Mouse (Mus musculus) forebrain, embryonic 15.5 days (tissue): Measurements from ENCODE around the gene S100a7a. TPM values are rescaled to one million over a fixed set of nuclear protein-coding genes. Genes with fewer than 3 reads are reported as not detected.

Experiments
- ATAC-seq: fragments of 200-750 bp; cut with Nextera tagmentation; replicated peaks from 2 replicates; pipeline ENCODE4 v1.8.0; 2017; ENCODE audit warnings: mild to moderate bottlenecking, moderate TSS enrichment, moderate library complexity
- H3K27ac ChIP-seq: fragments of 300-500 bp; sonication (generic); replicated peaks from 2 replicates; pipeline ENCODE4 v1.5.1; 2015; ENCODE audit warnings: mild to moderate bottlenecking, inconsistent platforms
- H3K27me3 ChIP-seq: fragments of 300-500 bp; sonication (generic); 2 replicates; pipeline ENCODE4 v1.6.1; 2015; ENCODE audit warnings: inconsistent platforms
- H3K36me3 ChIP-seq: fragments of 300-500 bp; sonication (generic); 2 replicates; pipeline ENCODE4 v1.6.1; 2015; ENCODE audit warnings: mild to moderate bottlenecking, inconsistent platforms
- H3K4me1 ChIP-seq: fragments of 300-500 bp; sonication (generic); 2 replicates; pipeline ENCODE4 v1.6.1; 2015; ENCODE audit warnings: inconsistent platforms
- H3K4me2 ChIP-seq: fragments of 300-500 bp; sonication (generic); replicated peaks from 2 replicates; pipeline ENCODE4 v1.6.1; 2015; ENCODE audit warnings: mild to moderate bottlenecking, inconsistent platforms
- H3K4me3 ChIP-seq: fragments of 300-500 bp; sonication (generic); 2 replicates; pipeline ENCODE4 v1.5.1; 2015; ENCODE audit warnings: mild to moderate bottlenecking, inconsistent platforms
- H3K9ac ChIP-seq: fragments of 300-500 bp; sonication (generic); replicated peaks from 2 replicates; pipeline ENCODE4 v1.6.1; 2015; ENCODE audit warnings: mild to moderate bottlenecking, inconsistent platforms
- H3K9me3 ChIP-seq: fragments of 300-500 bp; sonication (generic); 2 replicates; pipeline ENCODE4 v1.6.1; 2016; ENCODE audit warnings: inconsistent platforms
- WGBS: fragments of 180-500 bp; shearing (Covaris S2); methylation state at CpG from one replicate; pipeline ENCODE4 v1.1.7; 2015; ENCODE audit warnings: mixed read lengths; 5-methylcytosine and 5-hydroxymethylcytosine counted together
- polyA plus RNA-seq: library from polyadenylated mRNA; unstranded; fragments of >200 nt; fragmentation: Nextera tagmentation; extraction: Ambion mirVana; gene quantifications from 2 replicates; pipeline ENCODE4 v1.2.1, GENCODE M21; 2015

S100a7a gene
- polyA plus RNA-seq, 1 experiment from 2014 or later = not detected

DNA sequence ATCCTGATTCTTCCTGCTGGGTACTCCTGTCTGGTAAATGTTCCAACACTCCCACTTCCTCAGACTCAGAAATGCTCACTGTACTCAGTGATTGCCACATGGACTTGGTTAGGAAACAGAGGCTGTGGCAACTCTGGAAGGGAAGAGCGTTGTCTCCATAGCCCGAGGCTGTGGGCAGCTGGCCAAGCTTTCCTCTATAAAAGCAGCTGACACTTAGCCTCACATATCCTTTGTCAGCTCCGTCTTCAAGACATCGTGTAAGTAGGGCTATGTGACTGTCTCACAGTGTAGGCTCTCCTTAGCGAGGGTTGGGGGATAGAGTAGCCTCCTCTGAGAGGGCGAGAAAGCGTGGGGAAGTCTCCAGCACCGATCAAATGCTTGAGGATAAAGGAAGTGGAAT, 15.0 kb downstream of the S100a7a start, which contains the start of gene S100a8:
S100a8 (plus strand) TSS at position 133 of the 400 bp plus-strand sequence.
- Histone ChIP-seq H3K9ac (no peak within 1 kb of the TSS), H3K9me3 (no peaks in the 10 kb centered on the region), H3K36me3 (no peaks in the 10 kb centered on the region), H3K4me1 (no peaks in the 10 kb centered on the region), H3K4me2 (no peak within 1 kb of the TSS), H3K27me3 (no peaks in the 10 kb centered on the region), H3K4me3 (no peak within 1 kb of the TSS), H3K27ac (no peak within 1 kb of the TSS)
- WGBS = 45% methylated on average over 8 of the region's 8 CpGs
- ATAC-seq = no peak

DNA sequence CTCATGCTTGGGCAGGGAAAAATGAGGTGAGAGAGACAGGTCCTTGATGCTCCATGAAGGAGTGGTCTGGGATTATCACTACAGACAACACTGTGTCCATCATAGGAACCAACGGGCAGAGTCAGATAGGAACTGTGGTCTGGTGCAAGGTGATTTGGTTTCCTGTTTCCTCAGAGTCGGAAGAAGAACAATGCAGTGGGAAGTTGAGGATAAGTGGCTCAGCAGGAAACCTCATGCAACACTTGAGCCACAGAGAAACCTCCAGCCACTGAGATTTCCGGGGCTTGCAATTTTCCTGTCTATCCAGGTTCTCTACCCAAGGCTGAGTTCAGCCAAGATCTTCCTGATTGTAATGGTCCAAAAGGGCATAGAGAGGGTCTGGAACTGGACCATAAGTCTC, 24.8 kb downstream of the S100a7a start:
- WGBS = 67% methylated on average over 3 of the region's 3 CpGs
- no peak for ATAC-seq
- H3K4me1 ChIP-seq = no peaks in the 10 kb centered on the region
- H3K4me2 ChIP-seq = no peak overlapping the region
- no peak overlapping the region for H3K27ac ChIP-seq
- no peaks in the 10 kb centered on the region for H3K9me3 ChIP-seq
- no peaks in the 10 kb centered on the region for H3K36me3 ChIP-seq
- H3K9ac ChIP-seq = no peak overlapping the region
- H3K4me3 ChIP-seq = no peak overlapping the region
- no peaks in the 10 kb centered on the region for H3K27me3 ChIP-seq

GRCm38 (mm10) chr3:90683929-90684328, 30.1 kb downstream of the S100a7a start:
- no peaks in the 10 kb centered on the region for H3K36me3 ChIP-seq
- H3K4me1 ChIP-seq = no peaks in the 10 kb centered on the region
- H3K27me3 ChIP-seq = no peaks in the 10 kb centered on the region
- 90% methylated on average over 3 of the region's 3 CpGs for WGBS
- no peak overlapping the region for H3K4me2 ChIP-seq
- no peak overlapping the region for H3K4me3 ChIP-seq
- H3K27ac ChIP-seq = no peak overlapping the region
- no peak for ATAC-seq
- no peak overlapping the region for H3K9ac ChIP-seq
- H3K9me3 ChIP-seq = no peaks in the 10 kb centered on the region

GRCm38 (mm10) chr3:90686835-90687234, 33.0 kb downstream of the S100a7a start:
- ATAC-seq = no peak
- H3K9ac ChIP-seq = no peak overlapping the region
- no peak overlapping the region for H3K4me2 ChIP-seq
- no peak overlapping the region for H3K27ac ChIP-seq
- H3K9me3 ChIP-seq = no peaks in the 10 kb centered on the region
- no peaks in the 10 kb centered on the region for H3K36me3 ChIP-seq
- H3K4me3 ChIP-seq = no peak overlapping the region
- no peaks in the 10 kb centered on the region for H3K27me3 ChIP-seq
- 90% methylated on average over 2 of the region's 2 CpGs for WGBS
- no peaks in the 10 kb centered on the region for H3K4me1 ChIP-seq

GRCm38 (mm10) chr3:90693496-90693895, 39.7 kb downstream of the S100a7a start:
- no peaks in the 10 kb centered on the region for H3K27me3 ChIP-seq
- H3K36me3 ChIP-seq = no peaks in the 10 kb centered on the region
- no peak overlapping the region for H3K4me2 ChIP-seq
- H3K27ac ChIP-seq = no peak overlapping the region
- ATAC-seq = no peak
- H3K4me3 ChIP-seq = no peak overlapping the region
- 78% methylated on average over 2 of the region's 2 CpGs for WGBS
- no peaks in the 10 kb centered on the region for H3K9me3 ChIP-seq
- H3K4me1 ChIP-seq = no peaks in the 10 kb centered on the region
- no peak overlapping the region for H3K9ac ChIP-seq

DNA sequence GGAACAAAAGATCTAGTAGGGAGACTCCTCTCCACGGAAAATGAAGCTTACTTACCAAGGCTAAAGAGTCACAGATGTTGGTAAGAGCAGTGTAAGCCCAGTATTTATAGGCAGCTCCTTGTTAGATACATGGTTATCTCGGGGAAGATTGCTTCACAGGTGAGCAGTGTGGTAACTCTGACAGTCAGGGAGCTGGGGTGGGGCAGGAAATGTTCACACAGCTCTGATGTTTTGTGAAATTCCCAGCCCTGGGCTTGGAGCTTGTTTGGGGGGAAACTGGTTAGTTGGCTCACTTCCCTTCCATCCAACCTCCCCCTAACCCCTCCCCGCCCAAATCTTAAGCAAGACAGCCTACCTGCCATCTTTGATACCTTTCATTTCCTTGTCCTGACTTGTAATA, 41.8 kb downstream of the S100a7a start, which contains the start of gene S100a9:
S100a9 (minus strand) TSS at position 109 of the 400 bp plus-strand sequence.
- ATAC-seq = no peak
- Histone ChIP-seq H3K4me1 (no peaks in the 10 kb centered on the region), H3K36me3 (no peaks in the 10 kb centered on the region), H3K4me2 (no peak within 1 kb of the TSS), H3K9ac (no peak within 1 kb of the TSS), H3K4me3 (no peak within 1 kb of the TSS), H3K27me3 (no peaks in the 10 kb centered on the region), H3K27ac (no peak within 1 kb of the TSS), H3K9me3 (no peaks in the 10 kb centered on the region)
- 67% methylated on average over 3 of the region's 3 CpGs for WGBS

DNA sequence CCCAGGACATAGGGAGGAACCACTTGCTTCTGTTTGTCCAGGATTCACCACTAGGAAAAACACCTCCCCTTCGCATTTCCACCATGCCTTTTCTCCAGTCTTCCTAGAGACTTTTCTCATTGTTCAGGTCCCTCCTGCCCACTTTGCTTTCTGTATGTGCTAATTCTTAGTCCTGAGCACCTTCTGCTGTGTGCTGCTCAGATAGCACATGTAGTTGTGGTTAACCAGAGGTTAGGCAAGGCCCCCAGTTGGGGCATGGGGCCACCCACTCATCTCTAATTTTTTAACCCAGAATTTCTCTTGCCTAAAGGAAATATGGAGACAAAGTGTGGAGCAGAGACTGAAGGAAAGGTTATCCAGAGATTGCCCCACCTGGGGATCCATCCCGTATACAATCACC, 48.4 kb downstream of the S100a7a start:
- Histone ChIP-seq H3K27me3 (no peaks in the 10 kb centered on the region), H3K9ac (no peak overlapping the region), H3K27ac (no peak overlapping the region), H3K36me3 (no peaks in the 10 kb centered on the region), H3K4me1 (no peaks in the 10 kb centered on the region), H3K9me3 (no peaks in the 10 kb centered on the region), H3K4me2 (no peak overlapping the region), H3K4me3 (no peak overlapping the region)
- no peak for ATAC-seq
- 93% methylated on average over 2 of the region's 2 CpGs for WGBS

Other genes with a start within 250 kb of the S100a7a start
- 33.6 and 36.5 TPM in 2 replicates for gene Ints3, start 220.4 kb upstream of the S100a7a start, polyA plus RNA-seq
- gene Npr1, start 188.2 kb upstream of the S100a7a start, polyA plus RNA-seq = 1.6 TPM in 2 replicates
- 333 and 340 TPM in 2 replicates for gene Ilf2, start 177.9 kb upstream of the S100a7a start, polyA plus RNA-seq
- gene Snapin, start 163.0 kb upstream of the S100a7a start, polyA plus RNA-seq = 76.1 and 81.8 TPM in 2 replicates
- gene Chtop, start 144.5 kb upstream of the S100a7a start, polyA plus RNA-seq = 219 and 224 TPM in 2 replicates
- 9.0 and 11.4 TPM in 2 replicates for gene S100a1, start 139.6 kb upstream of the S100a7a start, polyA plus RNA-seq
- 8.1 and 8.5 TPM in 2 replicates for gene S100a13, start 139.6 kb upstream of the S100a7a start, polyA plus RNA-seq
- gene S100a14, start 127.2 kb upstream of the S100a7a start, polyA plus RNA-seq = not detected in 2 replicates
- gene S100a16, start 116.8 kb upstream of the S100a7a start, polyA plus RNA-seq = 31.7 and 40.0 TPM in 2 replicates
- 0.06 and 0.50 TPM in 2 replicates for gene S100a3, start 93.4 kb upstream of the S100a7a start, polyA plus RNA-seq
- gene S100a2, start 63.8 kb upstream of the S100a7a start, polyA plus RNA-seq = not detected in 2 replicates
- not detected in 2 replicates for gene Gm42674, start 52.1 kb upstream of the S100a7a start, polyA plus RNA-seq
- 0.56 and 0.65 TPM in 2 replicates for gene S100a4, start 50.2 kb upstream of the S100a7a start, polyA plus RNA-seq
- gene S100a5, start 45.5 kb upstream of the S100a7a start, polyA plus RNA-seq = not detected in 2 replicates
- gene S100a6, start 41.1 kb upstream of the S100a7a start, polyA plus RNA-seq = 12.8 and 18.5 TPM in 2 replicates
- gene S100a8, start 15.0 kb downstream of the S100a7a start, polyA plus RNA-seq = 2.8 and 6.1 TPM in 2 replicates
- gene S100a9, start 41.7 kb downstream of the S100a7a start, polyA plus RNA-seq = 2.1 and 2.2 TPM in 2 replicates
- gene Pglyrp4, start 72.9 kb downstream of the S100a7a start, polyA plus RNA-seq = not detected in 2 replicates
- not detected in 2 replicates for gene Gm5849, start 123.9 kb downstream of the S100a7a start, polyA plus RNA-seq